ENCODE assay signal across 16 mouse cellular contexts in the genomic region with DNA sequence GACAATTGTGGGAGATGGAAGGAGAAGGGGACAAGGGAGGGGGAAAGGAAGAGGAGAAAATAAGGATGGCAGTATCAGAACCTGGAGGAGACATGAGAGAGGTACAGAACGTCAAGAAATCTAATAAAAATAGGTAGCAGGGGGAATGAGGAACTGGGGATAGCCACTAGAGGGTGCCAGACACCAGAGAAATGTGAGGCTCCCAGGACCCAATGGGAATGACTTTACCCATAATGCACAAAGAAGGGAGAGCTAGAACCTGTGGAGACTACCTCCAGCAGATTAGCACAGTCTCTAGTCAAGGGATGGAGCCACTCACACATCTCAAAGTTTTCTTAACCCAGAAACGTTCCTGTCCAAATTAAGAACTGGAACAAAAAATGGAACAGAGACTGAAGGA. TPM values are rescaled to one million over a fixed set of nuclear protein-coding genes. Genes with fewer than 3 reads are reported as not detected.
DNase-seq lines count a peak whose midpoint lies in the region; ATAC-seq and TF ChIP-seq lines count a peak whose summit lies in the region.
"Had no signal": no experiment of that assay in that cellular context is flagged by ENCODE, and none has a peak within 500 bp of the region (broad histone marks: within the 10 kb centered on the region; RNA-seq: fewer than 3 reads in every experiment).

No protein-coding gene starts in this region.

- H3K27me3 ChIP-seq in lung, postnatal 0 days (replicated peaks; ENCODE audit: insufficient read depth, low read length): no peaks in the 10 kb centered on the region
- H3K27me3 ChIP-seq in forebrain, embryonic 16.5 days (replicated peaks; ENCODE audit: control insufficient read depth, insufficient read depth, low read length): no peaks in the 10 kb centered on the region
- no peaks in the 10 kb centered on the region for H3K27me3 ChIP-seq in midbrain, embryonic 15.5 days (replicated peaks)
- H3K27me3 ChIP-seq: neural tube, embryonic 13.5 days had no signal

- H3K4me3 ChIP-seq in lung, postnatal 0 days (ENCODE audit: low read depth, low read length): no peak overlapping the region
- no peak overlapping the region for H3K4me3 ChIP-seq in forebrain, embryonic 16.5 days (replicated peaks; ENCODE audit: low read length)
- no peak overlapping the region for H3K4me3 ChIP-seq in midbrain, embryonic 15.5 days
- H3K4me3 ChIP-seq: neural tube, embryonic 13.5 days had no signal

- no peak overlapping the region for H3K27ac ChIP-seq in lung, postnatal 0 days (ENCODE audit: low read length)
- H3K27ac ChIP-seq in forebrain, embryonic 16.5 days (ENCODE audit: low read length): no peak overlapping the region
- H3K27ac ChIP-seq in midbrain, embryonic 15.5 days: no peak overlapping the region
- H3K27ac ChIP-seq: macrophage; neural tube, embryonic 13.5 days had no signal

- H3K4me2 ChIP-seq in lung, postnatal 0 days (replicated peaks; ENCODE audit: low read depth, low read length): no peak overlapping the region
- H3K4me2 ChIP-seq in forebrain, embryonic 16.5 days (ENCODE audit: low read length): no peak overlapping the region
- no peak overlapping the region for H3K4me2 ChIP-seq in midbrain, embryonic 15.5 days
- H3K4me2 ChIP-seq: neural tube, embryonic 13.5 days had no signal

- H3K36me3 ChIP-seq in lung, postnatal 0 days (ENCODE audit: insufficient read depth, low read length): no peaks in the 10 kb centered on the region
- no peaks in the 10 kb centered on the region for H3K36me3 ChIP-seq in forebrain, embryonic 16.5 days (ENCODE audit: control insufficient read depth, insufficient read depth)
- no peaks in the 10 kb centered on the region for H3K36me3 ChIP-seq in midbrain, embryonic 15.5 days (replicated peaks)
- H3K36me3 ChIP-seq: neural tube, embryonic 13.5 days had no signal

- no peak for ATAC-seq in lung, postnatal 0 days
- peak; percentile 68; the same call in 1 of the 2 replicates for ATAC-seq in granulocyte monocyte progenitor cell, adult 5-6 weeks (replicated peaks; ENCODE audit: poor library complexity, severe bottlenecking)
- ATAC-seq in forebrain, embryonic 16.5 days: no peak
- ATAC-seq in midbrain, embryonic 15.5 days (replicated peaks): no peak

- TF ChIP-seq CTCF in lung, postnatal 0 days (IDR thresholded peaks at IDR 0.05): peak; percentile 21; the same call in 1 of the 2 replicates

- no peak overlapping the region for H3K9ac ChIP-seq in lung, postnatal 0 days (replicated peaks; ENCODE audit: low read depth)
- no peak overlapping the region for H3K9ac ChIP-seq in forebrain, embryonic 16.5 days (replicated peaks; ENCODE audit: low read depth, low read length)
- no peak overlapping the region for H3K9ac ChIP-seq in midbrain, embryonic 15.5 days
- H3K9ac ChIP-seq: neural tube, embryonic 13.5 days had no signal

- WGBS in lung, postnatal 0 days: 34% methylated on average over 2 of the region's 2 CpGs
- 35% methylated on average over 2 of the region's 2 CpGs for WGBS in forebrain, embryonic 16.5 days
- 29% methylated on average over 2 of the region's 2 CpGs for WGBS in midbrain, embryonic 15.5 days

- no peaks in the 10 kb centered on the region for H3K9me3 ChIP-seq in lung, postnatal 0 days (ENCODE audit: low read length)
- H3K9me3 ChIP-seq in forebrain, embryonic 16.5 days (ENCODE audit: control insufficient read depth, low read length): no peaks in the 10 kb centered on the region
- H3K9me3 ChIP-seq in midbrain, embryonic 15.5 days: no peaks in the 10 kb centered on the region
- H3K9me3 ChIP-seq: neural tube, embryonic 13.5 days had no signal

- no peak for TF ChIP-seq EP300 in lung, postnatal 0 days (IDR thresholded peaks at IDR 0.05)

- H3K4me1 ChIP-seq in lung, postnatal 0 days (ENCODE audit: insufficient read depth, low read depth, low read length): no peaks in the 10 kb centered on the region
- H3K4me1 ChIP-seq in forebrain, embryonic 16.5 days (replicated peaks; ENCODE audit: control insufficient read depth, insufficient read depth, low read length): no peaks in the 10 kb centered on the region
- no peaks in the 10 kb centered on the region for H3K4me1 ChIP-seq in midbrain, embryonic 15.5 days
- H3K4me1 ChIP-seq: neural tube, embryonic 13.5 days had no signal

- DNase-seq in lung, postnatal 0 days (ENCODE audit: low spot score): no peak
- DNase-seq in lung, postnatal 10 days: no peak
- DNase-seq in brain, adult 2 months (ENCODE audit: low read depth, low spot score): peak; percentile 0
- peak; percentile 16 to 56 for DNase-seq in spleen, postnatal 4 days (ENCODE audit: low spot score in 2 of 2)
- DNase-seq: gastrocnemius, postnatal 10 days; right cerebral cortex, postnatal 14 days had no signal

RNA-seq across cellular contexts. Expression of a gene that starts 2.4 kb away (rescaled TPM):
- not detected in 2 replicates for polyA plus RNA-seq in lung, postnatal 0 days (2015; fragmentation: Nextera tagmentation; extraction: Ambion mirVana)
- total RNA-seq in granulocyte monocyte progenitor cell, adult 5-6 weeks (2014; fragmentation: Nextera tagmentation): not detected in 2 replicates
- total RNA-seq in granulocyte monocyte progenitor cell, adult 5-6 weeks (2017): not detected in 2 replicates
- polyA plus RNA-seq in forebrain, embryonic 16.5 days (2015; fragmentation: Nextera tagmentation; extraction: Ambion mirVana): not detected in 2 replicates
- not detected in 2 replicates for polyA plus RNA-seq in midbrain, embryonic 15.5 days (2015; fragmentation: Nextera tagmentation; extraction: Ambion mirVana)
- total RNA-seq: gastrocnemius, postnatal 10 days; heart, postnatal 36 days; left cerebral cortex, postnatal 10 days had no signal
- polyA plus RNA-seq: brain, embryonic 14.5 days; embryonic facial prominence, embryonic 14.5 days; kidney, embryonic 14.5 days; macrophage; neural tube, embryonic 13.5 days had no signal

RNA-seq across cellular contexts. Expression of a gene that starts 18.1 kb away (rescaled TPM):
- polyA plus RNA-seq in lung, postnatal 0 days (2015; fragmentation: Nextera tagmentation; extraction: Ambion mirVana): not detected in 2 replicates
- not detected in 2 replicates for total RNA-seq in granulocyte monocyte progenitor cell, adult 5-6 weeks (2014; fragmentation: Nextera tagmentation)
- not detected in 2 replicates for total RNA-seq in granulocyte monocyte progenitor cell, adult 5-6 weeks (2017)
- not detected in 2 replicates for polyA plus RNA-seq in forebrain, embryonic 16.5 days (2015; fragmentation: Nextera tagmentation; extraction: Ambion mirVana)
- not detected in 2 replicates for polyA plus RNA-seq in midbrain, embryonic 15.5 days (2015; fragmentation: Nextera tagmentation; extraction: Ambion mirVana)
- total RNA-seq: gastrocnemius, postnatal 10 days; heart, postnatal 36 days; left cerebral cortex, postnatal 10 days had no signal
- polyA plus RNA-seq: brain, embryonic 14.5 days; kidney, embryonic 14.5 days; macrophage; neural tube, embryonic 13.5 days had no signal

RNA-seq across cellular contexts. Expression of a gene that starts 29.5 kb away (rescaled TPM):
- polyA plus RNA-seq in lung, postnatal 0 days (2015; fragmentation: Nextera tagmentation; extraction: Ambion mirVana): not detected in 2 replicates
- total RNA-seq in granulocyte monocyte progenitor cell, adult 5-6 weeks (2014; fragmentation: Nextera tagmentation): not detected in 2 replicates
- total RNA-seq in granulocyte monocyte progenitor cell, adult 5-6 weeks (2017): not detected in 2 replicates
- not detected in 2 replicates for polyA plus RNA-seq in forebrain, embryonic 16.5 days (2015; fragmentation: Nextera tagmentation; extraction: Ambion mirVana)
- not detected in 2 replicates for polyA plus RNA-seq in midbrain, embryonic 15.5 days (2015; fragmentation: Nextera tagmentation; extraction: Ambion mirVana)
- total RNA-seq: gastrocnemius, postnatal 10 days; heart, postnatal 36 days; left cerebral cortex, postnatal 10 days had no signal
- polyA plus RNA-seq: brain, embryonic 14.5 days; embryonic facial prominence, embryonic 14.5 days; kidney, embryonic 14.5 days; macrophage; neural tube, embryonic 13.5 days had no signal

RNA-seq across cellular contexts. Expression of a gene that starts 32.7 kb away (rescaled TPM):
- polyA plus RNA-seq in lung, postnatal 0 days (2015; fragmentation: Nextera tagmentation; extraction: Ambion mirVana): not detected in 2 replicates
- total RNA-seq in granulocyte monocyte progenitor cell, adult 5-6 weeks (2014; fragmentation: Nextera tagmentation): not detected in 2 replicates
- not detected in 2 replicates for total RNA-seq in granulocyte monocyte progenitor cell, adult 5-6 weeks (2017)
- not detected in 2 replicates for polyA plus RNA-seq in forebrain, embryonic 16.5 days (2015; fragmentation: Nextera tagmentation; extraction: Ambion mirVana)
- polyA plus RNA-seq in midbrain, embryonic 15.5 days (2015; fragmentation: Nextera tagmentation; extraction: Ambion mirVana): not detected in 2 replicates
- total RNA-seq: gastrocnemius, postnatal 10 days; heart, postnatal 36 days; left cerebral cortex, postnatal 10 days had no signal
- polyA plus RNA-seq: brain, embryonic 14.5 days; embryonic facial prominence, embryonic 14.5 days; kidney, embryonic 14.5 days; macrophage; neural tube, embryonic 13.5 days had no signal

RNA-seq across cellular contexts. Expression of a gene that starts 41.0 kb away (rescaled TPM):
- 0.02 and 0.05 TPM in 2 replicates for polyA plus RNA-seq in lung, postnatal 0 days (2015; fragmentation: Nextera tagmentation; extraction: Ambion mirVana)
- total RNA-seq in granulocyte monocyte progenitor cell, adult 5-6 weeks (2014; fragmentation: Nextera tagmentation): not detected in 2 replicates
- not detected in 2 replicates for total RNA-seq in granulocyte monocyte progenitor cell, adult 5-6 weeks (2017)
- not detected in 2 replicates for polyA plus RNA-seq in forebrain, embryonic 16.5 days (2015; fragmentation: Nextera tagmentation; extraction: Ambion mirVana)
- 0.05 TPM in 1 of 2 replicates, not detected in the other for polyA plus RNA-seq in midbrain, embryonic 15.5 days (2015; fragmentation: Nextera tagmentation; extraction: Ambion mirVana)
- total RNA-seq: gastrocnemius, postnatal 10 days; heart, postnatal 36 days; left cerebral cortex, postnatal 10 days had no signal

Comparison
In these comparisons a context has a peak if more than half of its experiments do, and no peak if none do; other contexts are left out.
1. DNase-seq: peak in brain, adult 2 months (single experiment) and spleen, postnatal 4 days (2 of 2); none in lung, postnatal 0 days (single experiment) and lung, postnatal 10 days (single experiment).